Mouse (Mus musculus) heart, postnatal 0 days (tissue): ENCODE measurements around the gene Moxd2.
A peak's percentile ranks its signal among the peaks of the same experiment; 100 is the strongest.

ENCODE experiments used
- CTCF ChIP-seq: IDR thresholded peaks from 2 replicates; pipeline ENCODE4 v1.5.1; 2016; ENCODE audit warnings: antibody characterized with exemption, control low read depth, low read depth
- EP300 ChIP-seq: IDR thresholded peaks from 2 replicates; pipeline ENCODE4 v1.6.1; 2016; ENCODE audit warnings: antibody characterized with exemption, low read depth

DNA sequence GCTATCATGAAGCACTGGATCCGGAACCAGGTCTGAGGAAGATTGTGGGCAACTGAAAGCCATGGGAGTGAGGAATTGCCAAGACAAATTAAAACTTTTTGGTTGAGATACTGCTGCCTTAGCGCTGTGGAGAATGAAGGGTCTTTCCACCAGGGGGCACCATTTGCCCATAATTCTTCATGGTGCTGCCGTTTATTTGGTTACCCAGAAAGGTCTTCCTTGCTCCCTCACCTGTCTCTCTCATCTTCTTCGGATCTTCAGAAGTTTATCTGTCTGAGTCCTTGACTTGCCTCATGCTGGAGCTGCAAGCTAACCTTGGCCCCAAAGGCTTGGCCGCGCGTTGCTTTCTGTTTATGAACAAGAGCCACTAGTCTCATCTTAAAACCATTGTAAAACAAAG lies 6.3 kb upstream of the Moxd2 start:
- TF ChIP-seq EP300 (no peak), CTCF (peak; percentile 15; the same call in 1 of the 2 replicates)
